Mouse (Mus musculus) CH12.LX (cell line): Measurements from ENCODE around the gene Smc4.

Experiments used
- CTCF ChIP-seq, 2 experiments: IDR thresholded peaks in 1 of 2; conservative IDR thresholded peaks in 1 of 2; 2 replicates each; pipeline ENCODE4 v1.5.1; 2011 to 2012; ENCODE audit warnings: low read depth in 2 of 2, low read length in 2 of 2, improper control_type of control experiment in 1 of 2, inconsistent platforms in 1 of 2, mild to moderate bottlenecking in 1 of 2, moderate library complexity in 1 of 2
- POLR2A ChIP-seq: IDR thresholded peaks from 2 replicates; pipeline ENCODE4 v1.6.1; 2011; ENCODE audit warnings: low read depth, mild to moderate bottlenecking, improper control_type of control experiment, low read length
- ZC3H11A ChIP-seq: IDR thresholded peaks from 2 replicates; pipeline ENCODE4 v1.6.1; 2012; ENCODE audit warnings: low read depth, mild to moderate bottlenecking, inconsistent platforms, low read length, improper control_type of control experiment

DNA sequence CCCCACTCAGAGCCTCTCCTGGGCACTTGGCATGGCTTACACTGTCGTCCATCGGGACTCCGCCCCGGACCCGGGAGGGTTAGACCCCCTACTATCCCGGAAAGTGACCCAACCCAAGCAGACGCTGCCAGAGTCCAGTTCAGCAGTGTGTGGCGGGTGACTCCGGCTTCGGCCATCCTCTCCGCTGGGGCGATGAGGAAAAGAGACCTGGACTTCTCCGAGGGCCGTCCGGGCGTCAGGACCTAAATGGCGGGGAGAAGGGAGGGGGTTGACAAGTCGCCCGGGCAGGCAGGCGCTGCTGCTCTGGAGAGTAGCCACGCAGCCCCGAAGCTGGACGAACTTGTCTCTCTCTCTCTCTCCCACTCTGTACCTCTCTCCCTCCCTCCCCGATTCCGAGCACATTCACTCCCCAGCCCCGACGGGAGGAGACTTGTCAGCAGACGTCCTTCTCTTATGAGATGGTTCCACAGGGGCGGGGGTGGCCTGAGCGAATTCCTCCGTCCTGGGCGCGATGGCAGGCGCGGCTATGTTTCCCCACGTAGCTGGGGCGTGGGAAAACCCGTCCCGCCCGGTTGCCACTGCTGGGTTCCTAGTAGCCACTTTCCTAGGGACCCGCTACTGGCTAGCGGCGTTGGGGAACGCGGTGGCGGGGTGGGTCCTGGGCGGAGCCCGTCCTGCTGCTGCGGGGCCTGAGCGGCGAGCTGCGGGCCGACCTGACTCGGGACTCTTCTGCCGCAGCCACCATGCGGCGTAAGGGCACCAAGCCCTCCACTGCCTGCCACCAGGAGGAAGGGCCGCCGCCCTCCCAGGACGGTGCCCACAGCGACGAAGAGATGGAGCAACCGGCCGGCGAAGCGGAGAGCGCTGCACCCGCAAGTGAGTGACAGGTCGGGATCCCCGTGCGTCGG lies 1.1 kb downstream of the Smc4 start:
- TF ChIP-seq ZC3H11A (no peak), POLR2A (0 out of 2 replicates have a peak, but pooled peaks have one; percentile 1), CTCF (conservative IDR thresholded peaks at IDR 0.05 in 1 of 2, IDR thresholded peaks at IDR 0.05 in 1 of 2; ENCODE audit: low read depth in 2 of 2, low read length in 2 of 2) (no peak)
